Mouse (Mus musculus) fat pad, adult 2 months (tissue): ENCODE results near the gene Tm6sf1.
A peak's percentile ranks its signal among the peaks of the same experiment; 100 is the strongest.

Experiments used
- DNase-seq: peaks from one replicate; pipeline ENCODE4 v3.0.0-alpha.2; 2011; ENCODE audit warnings: low read depth, low spot score; ENCODE audit errors: extremely low read depth

Tm6sf1 gene

DNA sequence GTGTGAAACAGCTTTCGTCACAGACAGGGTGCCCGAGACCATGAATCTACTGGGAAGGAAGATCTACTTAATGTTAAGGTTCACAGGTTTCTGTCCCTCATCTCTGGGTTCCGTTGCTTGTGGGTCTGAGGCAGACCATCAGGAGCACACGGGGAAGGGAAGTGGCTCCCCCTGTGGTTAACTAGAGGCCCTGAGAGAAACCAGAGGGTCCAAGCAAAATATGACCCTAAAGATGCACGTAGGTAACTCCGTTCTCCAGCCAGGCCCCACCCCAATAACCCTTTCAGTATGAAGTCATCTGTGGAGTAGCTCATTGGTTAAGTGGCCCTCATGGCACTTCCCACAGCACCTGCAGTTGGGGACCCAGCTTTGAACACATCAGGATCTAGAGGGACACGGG, 9.2 kb upstream of the Tm6sf1 start:
- no peak for DNase-seq

DNA sequence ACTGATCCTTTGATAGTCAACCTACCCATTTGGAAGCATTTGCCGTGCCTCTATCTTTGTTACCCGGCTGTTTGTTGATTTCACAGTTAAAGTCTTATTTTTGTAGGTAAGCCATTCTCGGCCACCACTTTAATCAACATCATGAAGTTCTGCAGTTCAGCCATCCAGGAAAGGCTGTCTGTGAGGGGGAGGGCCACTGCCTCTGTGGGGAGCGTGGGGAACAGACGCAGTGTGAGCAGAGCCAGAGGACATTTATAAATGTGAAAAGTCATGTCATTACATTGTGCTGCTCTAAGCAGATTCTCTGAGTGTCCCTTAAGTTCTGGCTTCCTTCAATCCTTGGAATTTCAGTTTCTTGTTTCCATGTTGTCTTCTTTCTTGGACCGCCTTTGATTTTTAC, 8.6 kb upstream of the Tm6sf1 start:
- no peak for DNase-seq

DNA sequence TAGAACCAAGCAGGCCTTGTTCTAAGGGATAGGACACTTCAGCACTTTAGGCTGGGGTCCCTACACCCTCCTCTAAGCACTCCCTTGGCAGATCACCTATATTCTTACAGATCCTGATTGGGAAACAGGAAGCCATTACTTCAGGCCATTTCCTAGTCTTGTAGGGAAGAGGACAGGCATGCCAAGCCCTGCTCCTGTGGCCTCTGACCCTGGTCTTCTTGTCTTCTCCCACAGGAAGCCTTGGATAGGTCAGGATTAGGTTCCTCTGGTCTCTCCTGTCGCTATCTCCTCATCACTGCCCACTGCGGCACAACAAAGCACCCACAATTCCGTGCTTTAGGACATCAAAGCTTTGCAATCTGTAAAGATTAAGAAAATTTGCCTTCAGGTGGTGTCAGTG, 7.1 kb upstream of the Tm6sf1 start:
- no peak for DNase-seq

DNA sequence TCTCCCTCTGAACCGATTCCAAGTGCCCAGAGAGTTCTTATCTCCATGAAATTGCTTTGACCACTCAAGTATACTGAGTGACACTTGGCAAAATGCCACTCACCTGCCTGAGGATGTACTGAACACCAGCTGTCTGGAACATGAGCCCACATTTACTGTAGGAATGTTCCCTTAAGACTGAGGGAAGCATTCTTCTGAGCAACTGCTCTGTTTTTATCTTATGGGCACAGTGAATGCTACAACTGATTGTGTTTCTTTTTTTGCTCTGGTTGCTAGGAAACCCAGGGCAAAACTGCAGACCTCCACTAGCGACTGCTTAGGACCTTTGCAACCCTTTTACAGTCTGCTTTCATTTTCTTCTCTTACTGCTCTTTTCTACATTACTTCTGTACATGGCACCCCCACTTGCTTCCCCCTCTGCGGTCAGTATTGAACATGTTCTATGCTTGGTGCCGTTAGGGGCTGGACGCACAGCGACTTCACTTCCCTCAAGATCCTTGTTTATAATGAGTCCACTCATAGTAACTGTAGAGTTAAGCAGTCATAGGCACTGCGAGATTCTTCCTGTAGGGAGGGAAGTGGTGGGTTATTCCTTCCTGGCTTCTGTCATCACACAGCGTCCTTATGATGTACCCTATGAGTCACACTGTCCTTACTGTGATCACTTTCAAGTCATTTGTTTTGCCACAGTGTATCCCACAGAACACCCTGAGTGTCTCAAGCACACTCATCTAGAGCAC, 4.1 kb upstream of the Tm6sf1 start:
- DNase-seq = no peak

DNA sequence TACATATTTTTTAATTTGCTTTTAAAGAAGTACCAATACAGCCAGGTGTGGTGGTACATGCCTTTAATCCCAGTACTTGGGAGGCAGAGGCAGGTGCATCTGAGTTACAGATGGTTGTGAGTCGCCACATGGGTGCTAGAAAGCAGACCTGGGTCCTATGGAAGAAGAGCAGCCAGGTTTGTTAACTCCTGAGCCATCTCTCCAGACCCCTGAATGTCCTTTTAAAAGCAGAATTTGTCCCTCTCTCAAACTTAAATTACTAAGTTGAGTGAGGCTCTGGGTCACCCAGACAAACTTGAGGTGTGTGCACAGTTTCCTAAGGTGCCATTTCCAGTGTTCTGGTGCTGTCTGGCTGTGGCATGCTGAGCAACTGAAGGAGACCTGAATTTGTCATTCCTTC, 3.1 kb upstream of the Tm6sf1 start, which contains the start of gene Gm10160:
TSS of gene Gm10160 (minus strand) at position 101 of the 400 bp plus-strand sequence.
- no peak for DNase-seq

DNA sequence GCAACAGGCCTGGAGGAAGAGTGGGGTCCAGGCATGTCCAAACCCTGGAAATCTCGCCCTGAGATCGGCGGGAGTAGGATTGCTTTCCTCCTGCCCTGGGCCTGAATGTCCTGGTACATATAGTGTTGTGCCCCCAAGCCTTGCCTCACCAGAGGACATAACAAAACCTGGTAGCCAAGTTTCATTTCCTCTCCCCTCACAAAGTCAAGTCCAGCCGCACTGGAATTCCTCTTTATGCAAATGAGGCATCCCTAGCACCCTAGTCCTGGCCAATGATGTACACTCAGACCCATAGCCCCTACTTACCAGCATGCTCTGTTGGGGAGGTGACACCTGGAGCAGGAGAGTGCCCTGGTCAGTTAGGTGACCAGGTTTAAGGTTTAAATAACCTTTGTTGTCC, 2.6 kb upstream of the Tm6sf1 start:
- DNase-seq = no peak

DNA sequence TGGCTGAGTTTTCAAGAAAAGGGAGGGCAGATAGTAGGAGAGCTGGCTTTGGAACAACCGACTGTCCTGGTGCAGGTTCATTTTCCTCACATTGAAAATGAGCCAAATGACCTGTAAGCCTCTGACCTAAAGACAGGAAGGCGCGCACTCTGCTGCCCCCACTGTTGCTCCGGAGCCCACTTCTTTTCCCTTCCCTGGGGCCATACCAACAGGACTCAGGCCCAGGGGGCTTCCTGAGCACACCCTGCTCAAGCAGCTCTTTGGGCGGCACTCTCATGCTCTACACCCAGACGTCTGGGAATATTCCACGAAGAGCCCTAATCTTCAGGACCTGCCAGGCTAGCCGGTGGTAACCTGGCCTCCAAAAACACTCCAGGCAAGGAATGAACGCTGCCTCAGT, 565 bp upstream of the Tm6sf1 start:
- no peak for DNase-seq

DNA sequence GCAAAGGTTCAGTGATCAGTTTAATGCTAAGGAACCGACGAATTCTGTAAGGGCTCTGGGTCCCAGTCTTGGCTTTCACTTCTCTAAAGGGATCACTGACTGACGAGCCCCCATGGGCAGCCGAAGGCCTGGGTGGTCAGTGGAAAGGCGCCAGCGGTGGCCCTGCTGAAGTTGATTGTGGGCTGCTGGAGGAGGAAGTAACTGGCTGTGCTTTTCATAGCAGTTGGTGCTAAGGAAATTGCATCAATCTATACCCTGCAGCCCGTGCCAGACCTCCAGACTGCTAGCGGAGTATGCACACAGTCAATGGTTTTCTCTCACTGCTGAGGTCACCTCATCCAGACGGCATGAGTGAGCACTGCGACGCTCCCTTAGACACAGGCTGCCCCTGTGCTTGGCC, 1.3 kb downstream of the Tm6sf1 start:
- DNase-seq = no peak

DNA sequence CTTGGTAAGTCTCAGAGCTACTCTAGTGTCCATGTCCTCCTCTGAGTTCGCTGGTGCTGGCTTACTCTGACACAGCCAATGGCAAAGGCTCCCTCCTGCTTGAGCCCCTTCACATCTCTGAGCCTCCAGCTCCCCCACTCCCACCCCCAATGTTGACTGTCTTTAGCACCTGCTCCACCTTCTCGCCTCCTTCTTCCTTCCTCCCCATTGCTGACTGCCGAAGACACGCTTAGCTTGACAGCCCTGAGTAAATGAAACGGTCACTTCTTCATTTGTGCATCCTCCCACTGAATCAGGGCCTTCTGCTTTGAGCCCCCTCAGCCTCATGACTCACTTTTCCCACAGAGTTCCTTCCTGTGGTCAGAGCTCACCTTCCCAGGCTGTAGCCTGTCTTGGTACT, 2.2 kb downstream of the Tm6sf1 start:
- DNase-seq = no peak

DNA sequence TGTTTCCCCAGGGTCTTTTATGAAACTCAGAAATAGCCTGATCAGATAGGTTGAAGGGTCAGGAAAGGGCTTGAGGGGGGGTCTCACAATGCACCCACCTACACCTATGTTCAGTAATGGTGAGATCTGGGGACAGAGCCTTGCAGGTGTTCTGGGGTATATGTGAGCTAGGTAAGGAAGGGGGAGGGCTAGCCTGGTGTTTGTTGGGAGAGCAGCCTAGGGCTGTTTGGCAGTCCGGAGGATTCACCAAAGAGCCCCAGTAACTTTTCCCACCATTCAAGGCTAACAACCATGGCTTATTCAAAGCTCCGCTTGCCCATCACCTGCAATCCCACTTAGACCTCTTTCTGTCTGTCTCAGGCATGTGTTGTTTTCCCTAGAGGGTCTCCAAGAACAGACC, 2.7 kb downstream of the Tm6sf1 start:
- no peak for DNase-seq

DNA sequence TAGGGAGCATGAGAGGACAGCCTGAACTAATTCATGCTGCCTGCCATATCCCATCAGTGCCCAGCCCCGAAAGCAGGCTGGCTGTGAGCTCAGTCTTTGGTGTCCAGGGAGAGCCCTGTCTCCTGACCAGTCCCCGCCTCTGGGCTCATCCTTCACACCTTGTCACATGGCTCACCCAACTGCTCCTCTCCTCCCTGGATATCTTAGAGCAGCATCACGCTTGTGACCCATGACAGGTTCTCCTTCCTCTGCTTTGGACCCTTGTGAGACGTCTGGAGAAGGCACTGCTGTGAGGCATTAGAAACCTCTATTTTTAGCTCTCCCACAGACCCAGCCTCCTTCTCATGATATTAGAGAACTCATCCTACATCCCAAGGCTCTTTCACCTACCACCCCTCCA, 3.1 kb downstream of the Tm6sf1 start:
- no peak for DNase-seq

DNA sequence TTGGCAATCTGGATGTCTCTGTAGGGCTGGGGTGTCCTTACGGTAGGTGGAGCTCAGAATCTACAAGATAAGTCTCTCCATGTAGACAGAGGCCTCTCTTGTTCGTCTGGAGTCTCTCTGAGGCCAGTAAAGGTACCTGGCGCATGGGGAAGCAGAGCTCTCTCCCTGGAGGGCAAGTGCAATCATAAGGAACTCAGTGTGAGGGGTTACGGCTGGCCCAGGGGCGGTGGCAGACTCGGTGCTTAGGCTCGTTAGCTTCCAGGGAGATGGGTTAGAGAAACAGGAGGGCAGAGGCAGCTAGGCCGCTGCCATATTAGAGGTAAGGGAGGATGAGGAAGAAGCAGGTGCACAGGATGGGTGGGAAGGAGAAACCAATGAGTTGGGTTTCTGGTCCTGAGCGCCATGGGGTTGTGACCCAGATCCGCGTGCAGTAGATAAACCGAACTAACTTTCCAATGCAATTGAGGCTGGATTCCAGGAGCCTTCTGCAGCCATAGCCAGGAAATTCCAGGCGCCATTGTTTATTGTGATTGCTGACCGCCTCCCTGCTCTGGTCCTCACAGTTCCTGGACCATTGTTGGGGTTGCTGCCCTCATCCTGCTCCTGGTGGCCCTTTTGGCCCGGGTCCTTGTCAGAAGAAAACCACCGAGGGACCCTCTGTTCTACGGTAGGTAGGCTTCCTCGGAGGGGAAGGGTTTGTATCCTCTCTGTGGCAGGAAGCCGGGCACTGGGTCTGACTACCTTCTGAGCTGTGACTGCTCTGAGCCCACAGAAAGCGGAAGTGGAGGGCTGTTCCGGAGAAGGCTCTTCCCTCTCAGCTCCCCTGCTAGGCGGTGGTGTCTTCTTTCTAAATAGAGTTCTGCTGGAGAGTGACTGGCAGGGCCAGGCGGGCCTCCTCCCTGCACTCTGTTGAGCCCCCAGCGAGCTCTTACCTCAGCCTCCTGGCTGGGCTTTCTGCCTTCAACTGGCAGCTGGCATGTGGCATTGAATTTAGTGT, 4.1 kb downstream of the Tm6sf1 start:
- no peak for DNase-seq

DNA sequence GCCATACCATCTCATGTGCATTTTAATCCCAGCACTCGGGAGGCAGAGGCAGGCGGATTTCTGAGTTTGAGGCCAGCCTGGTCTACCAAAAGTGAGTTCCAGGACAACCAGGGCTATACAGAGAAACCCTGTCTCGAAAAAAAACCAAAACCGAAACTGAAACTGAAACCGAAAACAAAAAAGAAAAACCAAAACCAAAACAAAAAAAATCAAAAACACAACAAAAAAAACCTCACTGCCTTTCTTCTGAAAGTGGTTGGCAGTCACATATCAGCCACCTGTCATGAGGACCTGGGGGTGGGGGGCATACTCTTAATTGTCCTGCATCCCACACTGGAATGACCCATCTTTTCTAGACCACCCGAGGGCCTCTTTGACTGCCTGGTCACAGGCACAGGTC, 5.8 kb downstream of the Tm6sf1 start:
- DNase-seq = no peak

DNA sequence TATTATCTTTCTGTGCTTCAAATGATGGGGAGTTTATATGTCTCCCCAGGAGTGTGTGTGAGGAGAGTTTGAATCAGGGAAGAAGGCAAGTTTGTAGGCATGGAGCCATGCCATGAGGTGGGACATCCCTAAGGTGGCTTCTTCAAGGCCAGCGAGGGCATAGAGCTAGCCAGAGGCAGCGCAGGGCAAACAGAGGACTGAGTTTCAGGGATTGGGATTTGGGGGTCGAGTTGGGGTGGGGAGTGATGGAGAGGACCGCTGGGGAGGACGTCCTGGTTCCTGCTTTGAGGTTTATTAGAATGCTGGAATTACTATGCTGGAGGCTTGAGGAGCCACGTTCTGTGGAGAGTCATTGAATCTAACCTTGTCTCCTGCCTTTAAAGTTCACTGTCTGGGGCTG, 7.1 kb downstream of the Tm6sf1 start:
- no peak for DNase-seq

DNA sequence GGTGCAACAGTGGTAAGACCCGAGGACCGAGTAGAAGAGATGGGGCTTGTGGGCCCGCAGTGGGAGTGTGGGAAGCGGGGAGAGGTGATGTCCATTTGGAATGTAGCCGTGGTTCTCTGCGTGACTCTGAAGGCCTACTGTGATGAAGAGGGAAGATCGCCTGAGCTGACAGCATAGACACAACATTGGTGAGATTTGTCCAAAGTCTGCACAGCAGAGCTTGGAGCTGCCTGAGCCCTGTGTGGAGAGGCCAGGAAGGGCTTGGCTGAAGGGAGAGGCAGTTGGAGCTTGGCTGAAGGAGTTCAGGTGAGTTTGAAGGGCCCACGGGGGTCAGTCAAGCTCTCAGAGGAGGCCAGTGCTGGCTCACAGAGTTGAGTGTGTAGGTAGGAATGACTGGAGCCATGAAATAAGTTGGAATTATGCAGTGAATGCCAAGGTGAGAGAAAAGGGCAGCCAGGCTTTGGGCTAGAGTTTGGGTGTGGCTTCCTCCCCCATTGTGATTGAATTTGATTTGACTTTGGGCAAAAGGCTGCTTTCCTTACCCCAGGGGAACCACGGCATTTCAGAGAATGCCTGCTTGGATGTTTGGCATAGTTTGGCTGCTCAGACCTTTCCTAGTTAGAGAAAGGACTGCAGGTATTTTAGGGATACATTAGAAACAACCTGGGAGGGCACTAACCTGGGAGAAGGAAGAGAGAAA, 8.6 kb downstream of the Tm6sf1 start:
- no peak for DNase-seq

DNA sequence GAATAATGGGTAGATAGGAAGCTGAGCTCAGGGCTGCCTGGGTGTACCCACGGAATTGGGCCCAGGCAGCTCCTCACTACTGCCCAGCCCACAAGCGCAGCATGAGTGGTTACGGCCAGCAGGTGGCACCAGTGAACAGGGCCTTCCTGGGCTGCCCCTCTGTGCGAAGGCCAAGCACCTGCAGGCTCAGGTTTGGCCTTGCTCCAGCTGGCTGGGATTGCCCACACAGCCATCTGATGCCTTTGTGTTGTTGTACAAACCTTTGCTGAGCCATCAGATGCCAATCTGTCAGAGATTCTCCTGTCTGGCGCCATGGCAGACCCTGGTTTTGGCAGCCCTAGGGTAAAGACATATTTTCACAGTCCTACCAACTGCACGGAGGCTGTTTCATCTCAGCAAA, 9.4 kb downstream of the Tm6sf1 start:
- DNase-seq = peak; percentile 10

DNA sequence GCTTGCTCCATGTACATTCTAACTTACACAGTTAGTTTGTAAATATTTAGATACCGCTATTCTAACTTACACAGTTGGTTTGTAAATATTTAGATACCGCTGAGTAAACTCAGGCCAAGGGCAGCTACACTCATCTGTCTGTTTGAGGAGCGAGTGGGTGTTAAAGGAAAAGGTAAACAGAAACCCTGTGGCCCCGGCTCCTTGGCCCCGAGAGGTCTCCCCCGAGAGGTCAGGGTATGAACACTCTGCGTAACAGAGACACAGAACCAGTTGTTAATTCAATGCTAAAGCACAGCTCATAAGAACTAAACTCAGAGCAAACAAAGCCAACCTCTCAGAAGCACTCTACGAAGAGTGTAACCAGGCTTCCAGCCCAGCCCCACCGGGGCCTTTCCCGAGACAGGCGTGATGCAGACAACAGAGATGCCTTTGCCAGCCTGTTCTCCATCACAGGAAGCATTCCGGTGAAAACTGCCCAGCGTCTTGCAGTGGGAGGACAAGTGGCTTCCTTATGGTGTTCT, 13.8 kb downstream of the Tm6sf1 start:
- DNase-seq = no peak

DNA sequence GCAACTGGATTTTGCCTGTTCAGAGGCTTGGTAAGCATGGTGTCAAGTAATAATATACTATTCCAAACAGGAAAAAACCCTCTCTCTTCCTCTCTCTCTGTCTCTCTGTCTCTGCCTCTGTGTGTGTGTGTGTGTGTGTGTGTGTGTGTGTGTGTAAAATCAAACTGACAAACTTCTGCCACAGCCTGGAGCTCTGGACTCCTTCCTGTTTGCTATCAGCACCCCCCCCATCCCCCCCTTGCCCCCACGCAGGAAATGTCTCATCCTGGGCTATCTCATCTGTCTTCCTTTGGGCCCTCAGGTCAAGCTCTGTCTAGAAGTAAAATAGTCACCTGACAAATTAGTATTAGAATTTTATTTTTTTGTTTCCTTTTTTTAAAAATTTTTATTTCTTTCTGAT, 15.0 kb downstream of the Tm6sf1 start:
- no peak for DNase-seq

DNA sequence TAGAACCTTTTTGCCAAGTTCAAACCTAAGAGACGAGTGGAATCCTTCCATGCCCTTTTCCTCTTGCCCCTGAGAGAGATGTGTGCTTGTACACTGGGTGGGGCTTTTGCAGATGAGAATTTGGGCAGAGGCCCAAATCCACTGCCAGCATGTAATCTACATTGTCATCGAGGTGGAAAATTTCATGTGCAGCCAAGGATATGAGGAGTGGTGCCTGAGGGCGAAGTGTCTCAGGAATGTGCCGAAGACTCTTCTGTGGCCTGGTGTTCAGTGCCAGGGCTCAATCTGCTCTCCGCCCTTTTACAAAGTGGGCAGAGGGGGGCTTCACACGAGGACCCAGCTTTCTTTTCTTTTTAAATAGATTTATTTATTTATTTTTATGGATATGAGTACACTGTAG, 15.8 kb downstream of the Tm6sf1 start:
- peak; percentile 13 for DNase-seq

DNA sequence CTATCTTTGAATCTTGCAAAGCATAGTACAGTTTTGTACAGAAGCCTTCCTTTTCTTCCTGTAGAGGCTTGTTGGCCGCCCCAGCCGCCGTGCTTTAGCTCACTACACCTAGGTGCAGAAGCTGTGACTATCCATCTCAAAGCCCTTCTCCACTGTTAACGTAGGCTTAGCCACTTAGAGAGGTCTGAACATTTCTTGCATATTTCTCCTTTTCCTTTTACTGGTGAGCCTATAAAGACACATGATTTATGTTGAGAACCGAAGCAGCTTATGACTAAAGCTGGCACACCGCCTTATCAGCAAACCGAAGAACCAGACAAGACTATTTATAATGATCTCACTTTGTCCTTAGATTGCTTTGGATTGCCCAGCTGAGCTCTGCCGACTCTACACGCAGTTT, 16.6 kb downstream of the Tm6sf1 start:
- DNase-seq = no peak

DNA sequence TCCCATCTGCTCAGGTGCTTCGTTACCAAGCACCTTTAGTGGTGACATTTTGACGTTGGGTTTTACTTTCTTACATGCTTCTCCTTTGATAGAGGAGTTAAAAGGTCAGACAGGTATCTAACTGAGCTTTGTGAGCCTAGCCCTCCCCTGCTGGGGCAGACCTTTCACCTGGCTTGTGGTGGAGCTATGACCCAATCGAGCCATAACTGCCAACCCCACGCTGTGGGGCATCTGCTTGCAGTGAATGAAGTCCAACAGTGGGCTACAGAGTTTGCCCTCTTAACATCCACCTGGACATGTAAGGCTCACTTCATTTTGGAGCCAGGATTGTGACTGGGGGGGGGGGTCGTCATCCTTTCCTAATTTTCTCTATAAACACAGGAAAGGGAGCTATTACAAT, 21.5 kb downstream of the Tm6sf1 start:
- DNase-seq = no peak
